Mouse (Mus musculus): ENCODE data around the gene Pcnx3. TPM values are rescaled to one million over a fixed set of nuclear protein-coding genes. Genes with fewer than 3 reads are reported as not detected.

The Pcnx3 gene
- polyA plus RNA-seq, 2 experiments = 9.1 to 19.8 TPM

GRCm38 (mm10) chr19:5704801-5705571, 16.3 kb upstream of the Pcnx3 start:
- Histone ChIP-seq H3K9ac (replicated peaks) (no peak overlapping the region), H3K4me2 (ENCODE audit: low read depth) (peak overlapping the region; percentile 49)
- 36% methylated on average over 10 of the region's 10 CpGs for WGBS (ENCODE audit: insufficient replicate concordance)

GRCm38 (mm10) chr19:5704163-5704800, 15.6 kb upstream of the Pcnx3 start, which contains the start of gene Kcnk7:
TSS of gene Kcnk7 (plus strand) at chr19:5704367.
- no peaks in the 10 kb centered on the region for H3K27me3 ChIP-seq (ENCODE audit: control insufficient read depth, insufficient read depth, low read length)
- peaks cover 18 to 19% of the 10 kb centered on the region in 2 experiments for H3K4me1 ChIP-seq (replicated peaks; ENCODE audit: control insufficient read depth in 2 of 2, insufficient read depth in 2 of 2, low read length in 1 of 2)
- DNase-seq (ENCODE audit: low read depth in 3 of 3, low spot score in 3 of 3) = peak in 1 of 3 experiments; percentile 52
- no peak within 1 kb of the TSS for H3K4me3 ChIP-seq (ENCODE audit: insufficient read depth in 1 of 2, low read depth in 2 of 2, low read length in 2 of 2)
- H3K9me3 ChIP-seq (ENCODE audit: control insufficient read depth, low read length) = no peaks in the 10 kb centered on the region
- WGBS (ENCODE audit: insufficient replicate concordance) = 50% methylated on average over 17 of the region's 17 CpGs
- ATAC-seq (ENCODE audit: insufficient read depth) = peak; percentile 67
- H3K36me3 ChIP-seq (replicated peaks; ENCODE audit: control insufficient read depth, insufficient read depth, low read depth) = peaks cover 60% of the 10 kb centered on the region
- H3K4me2 ChIP-seq (ENCODE audit: low read depth) = peak within 1 kb of the TSS; percentile 49
- peak within 1 kb of the TSS; percentile 68 for H3K27ac ChIP-seq
- TF ChIP-seq CTCF (IDR thresholded peaks at IDR 0.05; ENCODE audit: low read depth) = no peak
- no peak for TF ChIP-seq EP300 (IDR thresholded peaks at IDR 0.05; ENCODE audit: low read depth)
- H3K9ac ChIP-seq (replicated peaks) = peak within 1 kb of the TSS; percentile 52; the same call in 1 of the 2 replicates

More at GRCm38 (mm10) chr19:5704801-5705571, 16.3 kb upstream of the Pcnx3 start:
- TF ChIP-seq EP300 (IDR thresholded peaks at IDR 0.05; ENCODE audit: low read depth) = no peak
- TF ChIP-seq CTCF (IDR thresholded peaks at IDR 0.05; ENCODE audit: low read depth) = no peak
- Histone ChIP-seq H3K9me3 (ENCODE audit: control insufficient read depth, low read length) (no peaks in the 10 kb centered on the region), H3K27ac (peak overlapping the region; percentile 68), H3K27me3 (ENCODE audit: control insufficient read depth, insufficient read depth, low read length) (no peaks in the 10 kb centered on the region), H3K4me3 (ENCODE audit: insufficient read depth in 1 of 2, low read depth in 2 of 2, low read length in 2 of 2) (no peak overlapping the region), H3K36me3 (replicated peaks; ENCODE audit: control insufficient read depth, insufficient read depth, low read depth) (peaks cover 62% of the 10 kb centered on the region), H3K4me1 (replicated peaks; ENCODE audit: control insufficient read depth in 2 of 2, insufficient read depth in 2 of 2, low read length in 1 of 2) (peaks cover 18 to 19% of the 10 kb centered on the region in 2 experiments)
- peak in 1 of 3 experiments; percentile 65 for DNase-seq (ENCODE audit: low read depth in 3 of 3, low spot score in 3 of 3)
- ATAC-seq (ENCODE audit: insufficient read depth) = peak; percentile 81

- Histone ChIP-seq H3K4me1 (replicated peaks; ENCODE audit: control insufficient read depth in 2 of 2, insufficient read depth in 2 of 2, low read length in 1 of 2) (peaks cover 2 to 7% of the 10 kb centered on the region in 2 experiments), H3K9me3 (ENCODE audit: control insufficient read depth, low read length) (no peaks in the 10 kb centered on the region), H3K4me2 (ENCODE audit: low read depth) (no peak overlapping the region), H3K4me3 (ENCODE audit: insufficient read depth in 1 of 2, low read depth in 2 of 2, low read length in 2 of 2) (no peak overlapping the region), H3K27me3 (ENCODE audit: control insufficient read depth, insufficient read depth, low read length) (no peaks in the 10 kb centered on the region), H3K36me3 (replicated peaks; ENCODE audit: control insufficient read depth, insufficient read depth, low read depth) (peaks cover 59% of the 10 kb centered on the region), H3K27ac (no peak overlapping the region), H3K9ac (replicated peaks) (no peak overlapping the region)
- DNase-seq (ENCODE audit: low read depth in 3 of 3, low spot score in 3 of 3) = no peak
- WGBS (ENCODE audit: insufficient replicate concordance) = 84% methylated on average over 41 of the region's 41 CpGs
- TF ChIP-seq CTCF (IDR thresholded peaks at IDR 0.05; ENCODE audit: low read depth) = no peak
- no peak for TF ChIP-seq EP300 (IDR thresholded peaks at IDR 0.05; ENCODE audit: low read depth)
- no peak for ATAC-seq (ENCODE audit: insufficient read depth)
Measured at GRCm38 (mm10) chr19:5695849-5696462, 7.2 kb upstream of the Pcnx3 start.

GRCm38 (mm10) chr19:5693801-5694200, 5.1 kb upstream of the Pcnx3 start:
- no peaks in the 10 kb centered on the region for H3K27me3 ChIP-seq (ENCODE audit: control insufficient read depth, insufficient read depth, low read length)
- no peak overlapping the region for H3K4me2 ChIP-seq (ENCODE audit: low read depth)
- H3K9ac ChIP-seq (replicated peaks) = no peak overlapping the region
- WGBS (ENCODE audit: insufficient replicate concordance) = 76% methylated on average over 6 of the region's 6 CpGs
- no peak overlapping the region for H3K27ac ChIP-seq
- no peak for ATAC-seq (ENCODE audit: insufficient read depth)
- no peak overlapping the region for H3K4me3 ChIP-seq (ENCODE audit: insufficient read depth in 1 of 2, low read depth in 2 of 2, low read length in 2 of 2)
- no peak for DNase-seq (ENCODE audit: low read depth in 3 of 3, low spot score in 3 of 3)
- H3K9me3 ChIP-seq (ENCODE audit: control insufficient read depth, low read length) = no peaks in the 10 kb centered on the region
- TF ChIP-seq EP300 (IDR thresholded peaks at IDR 0.05; ENCODE audit: low read depth) (no peak), CTCF (IDR thresholded peaks at IDR 0.05; ENCODE audit: low read depth) (no peak)
- peaks cover 7 to 8% of the 10 kb centered on the region in 2 experiments for H3K4me1 ChIP-seq (replicated peaks; ENCODE audit: control insufficient read depth in 2 of 2, insufficient read depth in 2 of 2, low read length in 1 of 2)
- peaks cover 42% of the 10 kb centered on the region for H3K36me3 ChIP-seq (replicated peaks; ENCODE audit: control insufficient read depth, insufficient read depth, low read depth)
